Mouse (Mus musculus) kidney, adult 2 months (tissue): ENCODE data around the gene Iqsec1.

Experiments
- CTCF ChIP-seq: fragments of 200-500 bp; conservative IDR thresholded peaks from 2 replicates; pipeline ENCODE4 v1.5.1; 2011; ENCODE audit warnings: low read depth, mild to moderate bottlenecking, control low read depth, low read length, moderate library complexity, mixed read lengths; ENCODE audit not compliant: insufficient read depth, insufficient read length
- POLR2A ChIP-seq: fragments of 200-500 bp; IDR thresholded peaks from one replicate; pipeline ENCODE4 v1.6.1; 2011; ENCODE audit warnings: low read depth, low read length, control low read depth

DNA sequence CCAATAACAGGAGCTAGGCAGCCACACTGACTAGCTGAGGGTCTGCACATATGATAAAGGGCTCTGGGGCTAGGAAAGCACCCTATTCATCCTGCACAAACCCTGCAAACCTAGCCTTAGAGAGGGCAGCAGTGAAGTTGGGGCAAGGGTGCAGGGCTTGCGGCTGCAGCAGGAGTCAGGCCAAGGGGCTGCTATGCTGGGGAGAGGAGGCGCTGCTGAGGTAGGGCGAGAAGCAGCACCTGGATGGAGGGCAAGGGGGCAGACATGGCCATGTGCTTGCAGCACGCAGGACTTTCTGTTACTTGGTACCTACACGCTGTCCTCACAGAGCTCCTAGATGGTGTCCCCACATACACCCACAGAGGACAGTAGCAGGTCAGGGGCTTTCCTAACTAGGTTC, 246.8 kb downstream of the Iqsec1 start:
- no peak for TF ChIP-seq CTCF
- TF ChIP-seq POLR2A, result no peak
